In the genomic region with DNA sequence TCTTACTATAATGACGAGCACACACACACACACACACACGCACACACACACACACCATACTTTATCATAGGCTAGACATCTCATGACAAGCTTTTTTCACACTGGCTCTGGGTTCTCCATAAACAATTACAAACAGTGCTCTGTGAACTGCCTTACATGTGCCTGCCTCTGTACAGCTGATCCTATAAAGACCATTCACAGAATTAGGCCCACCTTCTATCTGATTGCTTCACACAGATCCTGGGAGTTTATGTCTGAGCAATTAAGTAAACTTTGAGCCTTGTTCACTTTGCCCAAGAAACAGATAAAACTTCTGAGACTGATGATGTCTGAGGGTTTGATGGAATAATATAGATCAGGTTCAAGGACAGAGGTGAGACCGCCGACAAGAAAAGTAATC, we compare ENCODE assay signal across 36 mouse cellular contexts. TPM values are rescaled to one million over a fixed set of nuclear protein-coding genes. Genes with fewer than 3 reads are reported as not detected.
"Had no signal": no experiment of that assay in that cellular context is flagged by ENCODE, and none has a peak within 500 bp of the region (broad histone marks: within the 10 kb centered on the region; RNA-seq: fewer than 3 reads in every experiment).

No protein-coding gene starts in this region.

- H3K27me3 ChIP-seq: heart, embryonic 12.5 days; heart, embryonic 15.5 days; hindbrain, embryonic 12.5 days; hindbrain, embryonic 13.5 days; hindbrain, embryonic 15.5 days; kidney, embryonic 15.5 days had no signal

- H3K9me3 ChIP-seq: heart, embryonic 10.5 days; heart, embryonic 12.5 days; heart, embryonic 15.5 days; hindbrain, embryonic 10.5 days; hindbrain, embryonic 12.5 days; hindbrain, embryonic 13.5 days; hindbrain, embryonic 15.5 days; kidney, embryonic 15.5 days had no signal

- H3K9ac ChIP-seq: heart, embryonic 12.5 days; heart, embryonic 13.5 days; heart, embryonic 15.5 days; hindbrain, embryonic 12.5 days; hindbrain, embryonic 13.5 days; hindbrain, embryonic 14.5 days; hindbrain, embryonic 15.5 days; kidney, embryonic 15.5 days had no signal

- DNase-seq: heart, postnatal 10 days; heart, postnatal 14 days; heart, postnatal 36 days; heart, postnatal 4 days; kidney, adult 11 months; kidney, adult 18-20 months; kidney, adult 2 months; kidney, adult 8-10 months; kidney, adult 9 months; kidney, postnatal 10 days; kidney, postnatal 14 days; kidney, postnatal 25 days; kidney, postnatal 36 days; kidney, postnatal 4 days; layer of hippocampus, adult 9-11 months; layer of hippocampus, postnatal 36 days had no signal

- H3K27ac ChIP-seq: heart, embryonic 10.5 days; heart, embryonic 13.5 days; heart, embryonic 15.5 days; hindbrain, embryonic 10.5 days; hindbrain, embryonic 12.5 days; hindbrain, embryonic 13.5 days; hindbrain, embryonic 14.5 days; hindbrain, embryonic 15.5 days; hindbrain, postnatal 0 days; kidney, embryonic 15.5 days; kidney, postnatal 0 days; layer of hippocampus, adult 2 months; left cerebral cortex, adult 2 months had no signal

- H3K4me3 ChIP-seq: heart, embryonic 10.5 days; heart, embryonic 12.5 days; heart, embryonic 13.5 days; heart, embryonic 15.5 days; hindbrain, embryonic 10.5 days; hindbrain, embryonic 12.5 days; hindbrain, embryonic 13.5 days; hindbrain, embryonic 15.5 days; kidney, embryonic 15.5 days; layer of hippocampus, adult 2 months; left cerebral cortex, adult 2 months had no signal

- ATAC-seq: hindbrain, embryonic 16.5 days; hindbrain, postnatal 0 days; inflammation-experienced regulatory T-cells, adult 6 months had no signal

- H3K4me2 ChIP-seq: heart, embryonic 11.5 days; heart, embryonic 12.5 days; heart, embryonic 13.5 days; heart, embryonic 15.5 days; hindbrain, embryonic 12.5 days; hindbrain, embryonic 13.5 days; hindbrain, embryonic 14.5 days; hindbrain, embryonic 15.5 days; kidney, embryonic 15.5 days had no signal

- H3K4me1 ChIP-seq: heart, embryonic 12.5 days; heart, embryonic 15.5 days; hindbrain, embryonic 10.5 days; hindbrain, embryonic 12.5 days; hindbrain, embryonic 13.5 days; hindbrain, embryonic 15.5 days; kidney, embryonic 15.5 days had no signal

- H3K36me3 ChIP-seq: heart, embryonic 10.5 days; heart, embryonic 12.5 days; heart, embryonic 13.5 days; heart, embryonic 15.5 days; hindbrain, embryonic 10.5 days; hindbrain, embryonic 12.5 days; hindbrain, embryonic 13.5 days; hindbrain, embryonic 15.5 days; kidney, embryonic 15.5 days had no signal

RNA-seq across cellular contexts. Expression of gene Ccdc180, which starts 21.8 kb away (rescaled TPM):
- total RNA-seq: heart, postnatal 10 days; heart, postnatal 25 days; heart, postnatal 36 days; hematopoietic stem cell, adult 5-6 weeks had no signal
- polyA plus RNA-seq: large intestine, adult 2 months had no signal
